Comparison of ENCODE assay signal across 8 mouse cellular contexts in the genomic region with DNA sequence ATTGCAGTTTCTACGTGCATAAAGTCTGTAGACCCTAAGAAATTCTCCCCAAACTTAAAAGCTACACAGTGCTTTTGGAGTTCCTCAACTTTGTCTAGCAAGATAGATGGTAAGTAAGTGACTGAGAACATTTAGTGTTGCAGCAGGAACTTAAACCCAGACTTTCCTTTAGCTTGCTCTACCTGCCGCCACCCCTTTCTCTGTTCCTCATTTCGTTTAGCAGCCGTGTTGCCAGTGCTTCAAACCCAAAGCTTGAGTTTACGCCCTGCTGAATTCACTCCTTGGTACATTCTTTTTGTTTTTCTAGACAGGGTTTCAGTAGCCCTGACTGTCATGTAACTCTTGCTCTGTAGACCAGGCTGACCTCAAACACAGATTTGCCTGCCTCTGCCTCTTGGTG. TPM values are rescaled to one million over a fixed set of nuclear protein-coding genes. Genes with fewer than 3 reads are reported as not detected.
DNase-seq lines count a peak whose midpoint lies in the region; ATAC-seq and TF ChIP-seq lines count a peak whose summit lies in the region.

No protein-coding gene starts in this region.

- no peak for ATAC-seq in kidney, embryonic 16.5 days (ENCODE audit: low FRiP score, low TSS enrichment)
- no peak for ATAC-seq in intestine, embryonic 15.5 days
- ATAC-seq in neural tube, embryonic 12.5 days (ENCODE audit: low FRiP score, low read depth): no peak

- TF ChIP-seq CTCF in cortical plate, adult 2 months (IDR thresholded peaks at IDR 0.05; ENCODE audit: extremely low read depth, insufficient read depth, low read length): no peak
- no peak for TF ChIP-seq CTCF in lung, adult 2 months (IDR thresholded peaks at IDR 0.05; ENCODE audit: insufficient read depth, low read length)

- DNase-seq in kidney, adult 11 months: no peak
- no peak for DNase-seq in urinary bladder, adult 2 months (ENCODE audit: low spot score)
- DNase-seq in adrenal gland, postnatal 10 days: no peak
- no peak for DNase-seq in lung, adult 2 months

- TF ChIP-seq POLR2A in cortical plate, adult 2 months (IDR thresholded peaks at IDR 0.05; ENCODE audit: extremely low read depth, insufficient read depth, low read length): no peak
- TF ChIP-seq POLR2A in lung, adult 2 months (IDR thresholded peaks at IDR 0.05; ENCODE audit: borderline replicate concordance, extremely low read depth, low read depth, low read length): no peak

- no peaks in the 10 kb centered on the region for H3K27me3 ChIP-seq in kidney, embryonic 16.5 days (ENCODE audit: insufficient read depth, low read length)
- no peaks in the 10 kb centered on the region for H3K27me3 ChIP-seq in intestine, embryonic 15.5 days (replicated peaks)
- H3K27me3 ChIP-seq in neural tube, embryonic 12.5 days (replicated peaks): no peaks in the 10 kb centered on the region

- H3K4me1 ChIP-seq in kidney, embryonic 16.5 days (ENCODE audit: insufficient read depth, low read length): peaks cover 7% of the 10 kb centered on the region
- H3K4me1 ChIP-seq in cortical plate, adult 2 months (ENCODE audit: control insufficient read depth, insufficient read depth, low read length): no peaks in the 10 kb centered on the region; the same call in none of the 2 replicates
- peaks cover 8% of the 10 kb centered on the region; the same call in 1 of the 2 replicates for H3K4me1 ChIP-seq in intestine, embryonic 15.5 days (replicated peaks)
- H3K4me1 ChIP-seq in neural tube, embryonic 12.5 days: peaks cover 7% of the 10 kb centered on the region; the same call in 1 of the 2 replicates
- peaks cover 2% of the 10 kb centered on the region; the same call in 1 of the 2 replicates for H3K4me1 ChIP-seq in lung, adult 2 months (ENCODE audit: control insufficient read depth, insufficient read depth, low read length)

- H3K9me3 ChIP-seq in kidney, embryonic 16.5 days (ENCODE audit: low read length): peaks cover 7% of the 10 kb centered on the region; the same call in 1 of the 2 replicates
- H3K9me3 ChIP-seq in intestine, embryonic 15.5 days: no peaks in the 10 kb centered on the region
- H3K9me3 ChIP-seq in neural tube, embryonic 12.5 days: no peaks in the 10 kb centered on the region

- 0 out of 2 replicates have a peak overlapping the region, but pooled peaks have one; percentile 80 for H3K4me3 ChIP-seq in kidney, embryonic 16.5 days (ENCODE audit: low read length)
- H3K4me3 ChIP-seq in cortical plate, adult 2 months (ENCODE audit: insufficient read depth, low read length): peak overlapping the region; percentile 79; the same call in 1 of the 2 replicates
- peak overlapping the region; percentile 87 for H3K4me3 ChIP-seq in intestine, embryonic 15.5 days (replicated peaks)
- no peak overlapping the region for H3K4me3 ChIP-seq in neural tube, embryonic 12.5 days
- no peak overlapping the region for H3K4me3 ChIP-seq in lung, adult 2 months (replicated peaks; ENCODE audit: extremely low read depth, low read depth, low read length)

- peak overlapping the region; percentile 78 for H3K4me2 ChIP-seq in kidney, embryonic 16.5 days (replicated peaks; ENCODE audit: low read depth, low read length)
- peak overlapping the region; percentile 68 for H3K4me2 ChIP-seq in intestine, embryonic 15.5 days (replicated peaks)
- H3K4me2 ChIP-seq in neural tube, embryonic 12.5 days (replicated peaks): peak overlapping the region; percentile 70

- H3K27ac ChIP-seq in kidney, embryonic 16.5 days (ENCODE audit: low read length): no peak overlapping the region
- no peak overlapping the region for H3K27ac ChIP-seq in cortical plate, adult 2 months (ENCODE audit: insufficient read depth, low read length)
- no peak overlapping the region for H3K27ac ChIP-seq in intestine, embryonic 15.5 days
- no peak overlapping the region for H3K27ac ChIP-seq in neural tube, embryonic 12.5 days

- H3K9ac ChIP-seq in kidney, embryonic 16.5 days (replicated peaks; ENCODE audit: low read length): no peak overlapping the region
- H3K9ac ChIP-seq in intestine, embryonic 15.5 days: no peak overlapping the region
- H3K9ac ChIP-seq in neural tube, embryonic 12.5 days: no peak overlapping the region

- peaks cover 39% of the 10 kb centered on the region for H3K36me3 ChIP-seq in kidney, embryonic 16.5 days (ENCODE audit: insufficient read depth, low read length)
- peaks cover 3% of the 10 kb centered on the region; the same call in 1 of the 2 replicates for H3K36me3 ChIP-seq in intestine, embryonic 15.5 days
- H3K36me3 ChIP-seq in neural tube, embryonic 12.5 days: peaks cover 41% of the 10 kb centered on the region

- 82% methylated on average over 5 of the region's 5 CpGs for WGBS in kidney, embryonic 16.5 days
- 82% methylated on average over 5 of the region's 5 CpGs for WGBS in intestine, embryonic 15.5 days
- WGBS in neural tube, embryonic 12.5 days: 90% methylated on average over 5 of the region's 5 CpGs
- WGBS in lung, adult 2 months: 83% methylated on average over 5 of the region's 5 CpGs

RNA-seq across cellular contexts. Expression of a gene that starts 1.4 kb away (rescaled TPM):
- 97.7 and 106 TPM in 2 replicates for polyA plus RNA-seq in kidney, embryonic 16.5 days (2015; fragmentation: Nextera tagmentation; extraction: Ambion mirVana)
- polyA plus RNA-seq in cortical plate, adult 2 months (2012; rRNA removed): 68.6 and 70.8 TPM in 2 replicates
- 141 and 150 TPM in 2 replicates for polyA plus RNA-seq in intestine, embryonic 15.5 days (2015; fragmentation: Nextera tagmentation; extraction: Ambion mirVana)
- 183 and 188 TPM in 2 replicates for polyA plus RNA-seq in neural tube, embryonic 12.5 days (2016; fragmentation: Nextera tagmentation; extraction: Ambion mirVana)
- polyA plus RNA-seq in urinary bladder, adult 2 months (2012; rRNA removed): 122 and 125 TPM in 2 replicates
- 100 to 1,000 TPM; 109 to 122 TPM for total RNA-seq in adrenal gland, postnatal 10 days (2021)
- 45.6 and 65.6 TPM in 2 replicates for polyA plus RNA-seq in lung, adult 2 months (2012; rRNA removed)

RNA-seq across cellular contexts. Expression of a gene that starts 34.3 kb away (rescaled TPM):
- polyA plus RNA-seq in kidney, embryonic 16.5 days (2015; fragmentation: Nextera tagmentation; extraction: Ambion mirVana): 19.6 TPM in 2 replicates
- 19.0 and 20.1 TPM in 2 replicates for polyA plus RNA-seq in cortical plate, adult 2 months (2012; rRNA removed)
- polyA plus RNA-seq in intestine, embryonic 15.5 days (2015; fragmentation: Nextera tagmentation; extraction: Ambion mirVana): 15.8 and 18.2 TPM in 2 replicates
- polyA plus RNA-seq in neural tube, embryonic 12.5 days (2016; fragmentation: Nextera tagmentation; extraction: Ambion mirVana): 31.4 and 31.8 TPM in 2 replicates
- 18.1 and 19.6 TPM in 2 replicates for polyA plus RNA-seq in urinary bladder, adult 2 months (2012; rRNA removed)
- total RNA-seq in adrenal gland, postnatal 10 days (2021): 10 to 100 TPM; 24.9 to 34.0 TPM
- polyA plus RNA-seq in lung, adult 2 months (2012; rRNA removed): 8.4 and 8.9 TPM in 2 replicates

Comparison
In these comparisons a context has a peak if more than half of its experiments do, and no peak if none do; other contexts are left out.
1. H3K4me3 ChIP-seq: peak in kidney, embryonic 16.5 days (single experiment), cortical plate, adult 2 months (single experiment) and intestine, embryonic 15.5 days (single experiment); none in neural tube, embryonic 12.5 days (single experiment) and lung, adult 2 months (single experiment).
2. Peak in every context shown above with its lines, with median percentiles within 50 percentile points of each other: H3K4me2 ChIP-seq.